Mouse (Mus musculus) CH12.LX (cell line): ENCODE measurements around the gene Zfyve28.

ENCODE experiments used
- CTCF ChIP-seq, 2 experiments: IDR thresholded peaks in 1 of 2; conservative IDR thresholded peaks in 1 of 2; 2 replicates each; pipeline ENCODE4 v1.5.1; 2011 to 2012; ENCODE audit warnings: low read depth in 2 of 2, low read length in 2 of 2, improper control_type of control experiment in 1 of 2, inconsistent platforms in 1 of 2, mild to moderate bottlenecking in 1 of 2, moderate library complexity in 1 of 2
- MAX ChIP-seq: IDR thresholded peaks from 2 replicates; pipeline ENCODE4 v1.6.1; 2011; ENCODE audit warnings: low read length, improper control_type of control experiment
- NELFE ChIP-seq: IDR thresholded peaks from 2 replicates; pipeline ENCODE4 v1.6.1; 2011; ENCODE audit warnings: low read depth, low read length, improper control_type of control experiment

DNA sequence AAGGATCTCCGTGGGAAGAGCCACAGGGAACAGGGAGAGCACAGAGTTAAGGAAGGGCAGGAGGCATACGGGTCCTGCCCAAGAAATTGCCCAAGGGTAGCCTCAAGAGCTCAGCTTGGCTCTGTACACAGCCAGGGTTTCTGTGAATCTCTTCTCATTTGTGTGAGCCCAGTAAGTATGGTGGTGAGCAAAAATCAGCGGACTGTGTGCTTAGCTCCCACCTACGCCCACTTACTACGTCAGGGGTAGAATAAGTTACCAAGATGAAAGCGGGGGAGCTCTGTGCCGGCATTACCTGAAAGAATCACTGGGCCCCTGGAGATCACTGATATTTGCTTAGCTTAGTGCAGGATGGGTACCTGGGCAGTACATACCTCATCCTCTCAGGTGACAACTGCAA, 72.2 kb downstream of the Zfyve28 start:
- TF ChIP-seq NELFE = no peak
- TF ChIP-seq MAX = no peak
- no peak for TF ChIP-seq CTCF (conservative IDR thresholded peaks at IDR 0.05 in 1 of 2, IDR thresholded peaks at IDR 0.05 in 1 of 2; ENCODE audit: low read depth in 2 of 2, low read length in 2 of 2)
